Mouse (Mus musculus) liver, adult (tissue): ENCODE results near the gene Fam19a2.

Experiments
- GATA4 ChIP-seq: IDR thresholded peaks from 2 replicates; pipeline ENCODE4 v1.6.1; 2014; ENCODE audit warnings: mild to moderate bottlenecking, low read length; ENCODE audit not compliant: insufficient replicate concordance

Fam19a2 gene

GRCm38 (mm10) chr10:123579012-123579411 is 315.2 kb downstream of the Fam19a2 start:
- TF ChIP-seq GATA4, result no peak

- TF ChIP-seq GATA4, result no peak
Observed at GRCm38 (mm10) chr10:123595043-123595442, 331.2 kb downstream of the Fam19a2 start.

GRCm38 (mm10) chr10:123597059-123597458 is 333.3 kb downstream of the Fam19a2 start:
- TF ChIP-seq GATA4, result no peak

GRCm38 (mm10) chr10:123605671-123606070 is 341.9 kb downstream of the Fam19a2 start:
- TF ChIP-seq GATA4, result no peak

GRCm38 (mm10) chr10:123626691-123627090 is 362.9 kb downstream of the Fam19a2 start:
- TF ChIP-seq GATA4, result no peak

- TF ChIP-seq GATA4, result no peak
Observed at GRCm38 (mm10) chr10:123629248-123629744, 365.5 kb downstream of the Fam19a2 start.

- no peak for TF ChIP-seq GATA4
Observed at GRCm38 (mm10) chr10:123632029-123632428, 368.2 kb downstream of the Fam19a2 start.

- TF ChIP-seq GATA4, result no peak
Observed at GRCm38 (mm10) chr10:123636655-123637054, 372.9 kb downstream of the Fam19a2 start.

GRCm38 (mm10) chr10:123637496-123637895 is 373.7 kb downstream of the Fam19a2 start:
- TF ChIP-seq GATA4, result no peak

- TF ChIP-seq GATA4, result no peak
Observed at GRCm38 (mm10) chr10:123645568-123645967, 381.8 kb downstream of the Fam19a2 start.

- TF ChIP-seq GATA4, result no peak
Observed at GRCm38 (mm10) chr10:123671208-123671607, 407.4 kb downstream of the Fam19a2 start.

GRCm38 (mm10) chr10:123678284-123678864 is 414.6 kb downstream of the Fam19a2 start:
- TF ChIP-seq GATA4, result no peak

GRCm38 (mm10) chr10:123682718-123683255 is 419.0 kb downstream of the Fam19a2 start:
- TF ChIP-seq GATA4, result no peak

GRCm38 (mm10) chr10:123692186-123692925 is 428.6 kb downstream of the Fam19a2 start:
- no peak for TF ChIP-seq GATA4

- TF ChIP-seq GATA4, result no peak
Observed at GRCm38 (mm10) chr10:123692926-123693224, 429.1 kb downstream of the Fam19a2 start.

- TF ChIP-seq GATA4, result no peak
Observed at GRCm38 (mm10) chr10:123702595-123702994, 438.8 kb downstream of the Fam19a2 start.
